ENCODE assay signal across 9 mouse cellular contexts in the genomic region with DNA sequence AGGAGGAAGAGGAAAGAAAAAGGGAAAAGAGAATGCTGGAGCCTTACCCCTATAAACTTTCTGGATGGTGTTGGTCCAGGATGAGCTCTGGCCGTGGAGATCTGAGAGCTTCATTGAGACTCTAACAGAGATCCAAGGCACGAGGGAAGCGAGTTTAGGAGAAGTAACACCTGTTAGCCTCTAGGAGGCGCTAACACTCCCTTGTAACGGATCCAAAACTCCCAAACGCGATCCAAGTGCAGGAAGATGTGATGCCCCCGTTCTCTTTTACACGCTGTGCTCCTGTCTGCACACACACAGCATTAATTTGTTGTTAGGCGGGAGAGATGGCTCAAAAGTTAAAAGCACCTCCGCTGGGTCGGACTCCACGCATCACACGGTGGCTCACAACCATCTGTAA. TPM values are rescaled to one million over a fixed set of nuclear protein-coding genes. Genes with fewer than 3 reads are reported as not detected.
A peak's percentile ranks its signal among the peaks of the same experiment; 100 is the strongest.
DNase-seq lines count a peak whose midpoint lies in the region; ATAC-seq lines count a peak whose summit lies in the region.
"Had no signal": no experiment of that assay in that cellular context is flagged by ENCODE, and none has a peak within 500 bp of the region (broad histone marks: within the 10 kb centered on the region; RNA-seq: fewer than 3 reads in every experiment).

No protein-coding gene starts in this region.

- H3K4me2 ChIP-seq in hindbrain, embryonic 11.5 days (replicated peaks; ENCODE audit: low read depth, low read length) = 0 out of 2 replicates have a peak overlapping the region, but pooled peaks have one; percentile 21
- H3K4me2 ChIP-seq: stomach, embryonic 15.5 days had no signal

- intact Hi-C loops in gastrocnemius, postnatal 14 days (cut with DNase I; ENCODE audit: low total_unique reads) = no loop called here

- no peak overlapping the region for H3K9ac ChIP-seq in hindbrain, embryonic 11.5 days (ENCODE audit: low read depth, low read length)
- H3K9ac ChIP-seq: stomach, embryonic 15.5 days had no signal

- no peak overlapping the region for H3K27ac ChIP-seq in hindbrain, embryonic 11.5 days (ENCODE audit: low read depth, low read length)
- H3K27ac ChIP-seq: stomach, embryonic 15.5 days had no signal

- peak; percentile 11 for DNase-seq in gastrocnemius, adult 18-20 months (ENCODE audit: low spot score)
- no peak for DNase-seq in gastrocnemius, postnatal 14 days
- peak; percentile 62 for DNase-seq in CD4-positive, CD25-positive, alpha-beta regulatory T cell, adult 2 months (ENCODE audit: low read depth, low spot score)
- peak; percentile 84 for DNase-seq in embryo, embryonic 10.5 days (ENCODE audit: low spot score)
- DNase-seq in hindbrain, embryonic 11.5 days (ENCODE audit: low spot score) = peak; percentile 67
- DNase-seq in right cerebral cortex, postnatal 4 days = no peak
- no peak for DNase-seq in layer of hippocampus, adult 9-10 months (ENCODE audit: low spot score)

- 11% methylated on average over 14 of the region's 14 CpGs for WGBS in hindbrain, embryonic 11.5 days

- H3K4me3 ChIP-seq in hindbrain, embryonic 11.5 days (ENCODE audit: low read depth, low read length) = no peak overlapping the region
- H3K4me3 ChIP-seq: stomach, embryonic 15.5 days had no signal

- H3K27me3 ChIP-seq in hindbrain, embryonic 11.5 days (ENCODE audit: control insufficient read depth, insufficient read depth, low read length) = no peaks in the 10 kb centered on the region
- H3K27me3 ChIP-seq: stomach, embryonic 15.5 days had no signal

- no peak; the same call in 1 of the 2 replicates for ATAC-seq in hindbrain, embryonic 11.5 days (ENCODE audit: low FRiP score)
- ATAC-seq in megakaryocyte, adult 5-6 weeks (ENCODE audit: poor library complexity, severe bottlenecking) = 0 out of 2 replicates have a peak, but pooled peaks have one; percentile 35

- no peaks in the 10 kb centered on the region for H3K36me3 ChIP-seq in hindbrain, embryonic 11.5 days (ENCODE audit: control insufficient read depth, insufficient read depth, low read length)
- H3K36me3 ChIP-seq: stomach, embryonic 15.5 days had no signal

- H3K4me1 ChIP-seq in hindbrain, embryonic 11.5 days (replicated peaks; ENCODE audit: control insufficient read depth, insufficient read depth, low read length) = no peaks in the 10 kb centered on the region
- H3K4me1 ChIP-seq: stomach, embryonic 15.5 days had no signal

- no peaks in the 10 kb centered on the region for H3K9me3 ChIP-seq in hindbrain, embryonic 11.5 days (ENCODE audit: control insufficient read depth, low read length)
- H3K9me3 ChIP-seq: stomach, embryonic 15.5 days had no signal

RNA-seq across cellular contexts. Expression of a gene that starts 46.3 kb away (rescaled TPM):
- total RNA-seq in gastrocnemius, adult 18-20 months (2021) = 1 to 10 TPM; 1.7 to 1.8 TPM
- 1 to 10 TPM; 3.0 to 3.4 TPM for total RNA-seq in gastrocnemius, postnatal 14 days (2021)
- polyA plus RNA-seq in hindbrain, embryonic 11.5 days (2014; fragmentation: Nextera tagmentation; extraction: Ambion mirVana) = 18.8 and 19.0 TPM in 2 replicates
- total RNA-seq in megakaryocyte, adult 5-6 weeks (2015) = not detected in 2 replicates
- total RNA-seq in megakaryocyte, adult 5-6 weeks (2017) = not detected in 2 replicates

RNA-seq across cellular contexts. Expression of a gene that starts 57.3 kb away (rescaled TPM):
- 10 to 100 TPM; 26.4 to 27.9 TPM for total RNA-seq in gastrocnemius, adult 18-20 months (2021)
- total RNA-seq in gastrocnemius, postnatal 14 days (2021) = 10 to 100 TPM; 22.1 to 25.1 TPM
- polyA plus RNA-seq in hindbrain, embryonic 11.5 days (2014; fragmentation: Nextera tagmentation; extraction: Ambion mirVana) = 106 TPM in 2 replicates
- 67.9 and 73.6 TPM in 2 replicates for total RNA-seq in megakaryocyte, adult 5-6 weeks (2015)
- 93.2 and 95.0 TPM in 2 replicates for total RNA-seq in megakaryocyte, adult 5-6 weeks (2017)

RNA-seq across cellular contexts. Expression of a gene that starts 58.4 kb away (rescaled TPM):
- total RNA-seq in gastrocnemius, adult 18-20 months (2021) = 100 to 1,000 TPM; 133 to 155 TPM
- total RNA-seq in gastrocnemius, postnatal 14 days (2021) = 100 to 1,000 TPM; 184 to 212 TPM
- polyA plus RNA-seq in hindbrain, embryonic 11.5 days (2014; fragmentation: Nextera tagmentation; extraction: Ambion mirVana) = 508 and 515 TPM in 2 replicates
- 1,886 and 1,948 TPM in 2 replicates for total RNA-seq in megakaryocyte, adult 5-6 weeks (2015)
- 1,623 and 1,719 TPM in 2 replicates for total RNA-seq in megakaryocyte, adult 5-6 weeks (2017)

Comparison
In these comparisons a context has a peak if more than half of its experiments do, and no peak if none do; other contexts are left out.
1. DNase-seq: peak in gastrocnemius, adult 18-20 months (single experiment), CD4-positive, CD25-positive, alpha-beta regulatory T cell, adult 2 months (single experiment), embryo, embryonic 10.5 days (single experiment) and hindbrain, embryonic 11.5 days (single experiment); none in gastrocnemius, postnatal 14 days (single experiment), right cerebral cortex, postnatal 4 days (single experiment) and layer of hippocampus, adult 9-10 months (single experiment).
2. RNA of a gene that starts 58.4 kb away (total RNA-seq): 1,623 to 1,948 TPM in megakaryocyte, adult 5-6 weeks; 184 to 212 TPM in gastrocnemius, postnatal 14 days and 133 to 155 TPM in gastrocnemius, adult 18-20 months; every median in the first group is over 4 times any median in the second.